Mouse (Mus musculus) fat pad, adult 2 months (tissue): ENCODE data around the gene Cenpn.
A peak's percentile ranks its signal among the peaks of the same experiment; 100 is the strongest.

Source experiments
- DNase-seq: peaks from one replicate; pipeline ENCODE4 v3.0.0-alpha.2; 2011; ENCODE audit warnings: low read depth, low spot score; ENCODE audit errors: extremely low read depth

Cenpn gene

GRCm38 (mm10) chr8:116921337-116922059 lies at the start of gene Cenpn, which contains the start of gene Cmc2:
Gene Cenpn, plus strand, starts transcription at chr8:116921730.
Gene Cmc2, minus strand, starts transcription at chr8:116921455.
- peak; percentile 50 for DNase-seq

GRCm38 (mm10) chr8:116872761-116873342 lies 48.7 kb upstream of the Cenpn start:
- DNase-seq, result no peak

- DNase-seq, result no peak
Observed at GRCm38 (mm10) chr8:116873586-116873985, 47.9 kb upstream of the Cenpn start.

- DNase-seq, result no peak
Observed at GRCm38 (mm10) chr8:116873986-116874385, 47.5 kb upstream of the Cenpn start.

- DNase-seq, result no peak
Observed at GRCm38 (mm10) chr8:116875798-116876450, 45.6 kb upstream of the Cenpn start.

GRCm38 (mm10) chr8:116881396-116881795 lies 40.1 kb upstream of the Cenpn start:
- DNase-seq, result no peak

- DNase-seq, result no peak
Observed at GRCm38 (mm10) chr8:116887813-116888212, 33.7 kb upstream of the Cenpn start.

- no peak for DNase-seq
Observed at GRCm38 (mm10) chr8:116891446-116891845, 30.1 kb upstream of the Cenpn start.

GRCm38 (mm10) chr8:116892130-116892529 lies 29.4 kb upstream of the Cenpn start:
- no peak for DNase-seq

- DNase-seq, result no peak
Observed at GRCm38 (mm10) chr8:116892636-116893035, 28.9 kb upstream of the Cenpn start.

GRCm38 (mm10) chr8:116893938-116894337 lies 27.6 kb upstream of the Cenpn start:
- DNase-seq, result no peak

GRCm38 (mm10) chr8:116895521-116895920 lies 26.0 kb upstream of the Cenpn start:
- no peak for DNase-seq

GRCm38 (mm10) chr8:116904736-116905135 lies 16.8 kb upstream of the Cenpn start:
- no peak for DNase-seq

- no peak for DNase-seq
Observed at GRCm38 (mm10) chr8:116905252-116905651, 16.3 kb upstream of the Cenpn start.

GRCm38 (mm10) chr8:116905836-116906235 lies 15.7 kb upstream of the Cenpn start:
- DNase-seq, result no peak

GRCm38 (mm10) chr8:116921005-116921336 lies 559 bp upstream of the Cenpn start:
- no peak for DNase-seq

- DNase-seq, result no peak
Observed at GRCm38 (mm10) chr8:116922060-116922757, 679 bp downstream of the Cenpn start.

GRCm38 (mm10) chr8:116923526-116923925 lies 2.0 kb downstream of the Cenpn start:
- DNase-seq, result no peak

GRCm38 (mm10) chr8:116927880-116928279 lies 6.3 kb downstream of the Cenpn start:
- no peak for DNase-seq

- no peak for DNase-seq
Observed at GRCm38 (mm10) chr8:116928588-116928987, 7.1 kb downstream of the Cenpn start.

GRCm38 (mm10) chr8:116934976-116935375 lies 13.4 kb downstream of the Cenpn start:
- DNase-seq, result no peak

- DNase-seq, result no peak
Observed at GRCm38 (mm10) chr8:116935506-116935905, 14.0 kb downstream of the Cenpn start.
